Mouse (Mus musculus): ENCODE data around the gene Dnal4. TPM values are rescaled to one million over a fixed set of nuclear protein-coding genes. Genes with fewer than 3 reads are reported as not detected.

The Dnal4 gene
- polyA plus RNA-seq, 1 experiment from 2014 or later = 48.0 TPM

Other genes with a start within 250 kb of the Dnal4 start
- gene Ddx17, start 231.1 kb downstream of the Dnal4 start, polyA plus RNA-seq (2016; fragmentation: Nextera tagmentation; extraction: Ambion mirVana) = 33.3 and 37.5 TPM in 2 replicates
- 1.2 and 1.5 TPM in 2 replicates for gene Dmc1, start 172.7 kb downstream of the Dnal4 start, polyA plus RNA-seq (2016; fragmentation: Nextera tagmentation; extraction: Ambion mirVana)
- gene Fam227a, start 118.9 kb downstream of the Dnal4 start, polyA plus RNA-seq (2016; fragmentation: Nextera tagmentation; extraction: Ambion mirVana) = 0.55 and 1.1 TPM in 2 replicates
- 42.9 and 48.9 TPM in 2 replicates for gene Cby1, start 118.7 kb downstream of the Dnal4 start, polyA plus RNA-seq (2016; fragmentation: Nextera tagmentation; extraction: Ambion mirVana)
- gene Tomm22, start 107.0 kb downstream of the Dnal4 start, polyA plus RNA-seq (2016; fragmentation: Nextera tagmentation; extraction: Ambion mirVana) = 258 and 286 TPM in 2 replicates
- gene Josd1, start 89.9 kb downstream of the Dnal4 start, polyA plus RNA-seq (2016; fragmentation: Nextera tagmentation; extraction: Ambion mirVana) = 18.4 and 21.0 TPM in 2 replicates
- 38.1 and 38.3 TPM in 2 replicates for gene Gtpbp1, start 87.0 kb downstream of the Dnal4 start, polyA plus RNA-seq (2016; fragmentation: Nextera tagmentation; extraction: Ambion mirVana)
- gene Sun2, start 35.3 kb downstream of the Dnal4 start, polyA plus RNA-seq (2016; fragmentation: Nextera tagmentation; extraction: Ambion mirVana) = 2.4 and 2.9 TPM in 2 replicates
- gene Nptxr, start 26.9 kb upstream of the Dnal4 start, polyA plus RNA-seq (2016; fragmentation: Nextera tagmentation; extraction: Ambion mirVana) = 1.1 and 1.2 TPM in 2 replicates
- gene Npcd, start 56.4 kb upstream of the Dnal4 start, polyA plus RNA-seq (2016; fragmentation: Nextera tagmentation; extraction: Ambion mirVana) = not detected in 2 replicates
- 18.9 and 27.1 TPM in 2 replicates for gene Cbx6, start 56.8 kb upstream of the Dnal4 start, polyA plus RNA-seq (2016; fragmentation: Nextera tagmentation; extraction: Ambion mirVana)
- gene Apobec3, start 113.8 kb upstream of the Dnal4 start, polyA plus RNA-seq (2016; fragmentation: Nextera tagmentation; extraction: Ambion mirVana) = 9.5 and 10.2 TPM in 2 replicates
- 0.82 and 1.0 TPM in 2 replicates for gene Cbx7, start 193.3 kb upstream of the Dnal4 start, polyA plus RNA-seq (2016; fragmentation: Nextera tagmentation; extraction: Ambion mirVana)
- gene Pdgfb, start 237.1 kb upstream of the Dnal4 start, polyA plus RNA-seq (2016; fragmentation: Nextera tagmentation; extraction: Ambion mirVana) = 0.95 and 1.9 TPM in 2 replicates

Data from heart, embryonic 10.5 days (tissue).